Mouse (Mus musculus) heart, embryonic 12.5 days (tissue): ENCODE measurements around the gene Tubg2. TPM values are rescaled to one million over a fixed set of nuclear protein-coding genes. Genes with fewer than 3 reads are reported as not detected.

Experiments used
- ATAC-seq: fragments of 200-750 bp; cut with Nextera tagmentation; 2 replicates; pipeline ENCODE4 v1.8.0; 2017; ENCODE audit warnings: moderate TSS enrichment, moderate library complexity; ENCODE audit not compliant: insufficient number of reproducible peaks, low FRiP score
- H3K27ac ChIP-seq: fragments of 300-500 bp; sonication (generic); 2 replicates; pipeline ENCODE4 v1.5.1; 2016; ENCODE audit warnings: mild to moderate bottlenecking, moderate library complexity; ENCODE audit not compliant: poor library complexity, severe bottlenecking
- H3K27me3 ChIP-seq: fragments of 300-500 bp; sonication (generic); replicated peaks from 2 replicates; pipeline ENCODE4 v1.6.1; 2016; ENCODE audit warnings: mild to moderate bottlenecking, moderate library complexity
- H3K36me3 ChIP-seq: fragments of 300-500 bp; sonication (generic); 2 replicates; pipeline ENCODE4 v1.6.1; 2016; ENCODE audit warnings: mild to moderate bottlenecking, moderate library complexity
- H3K4me1 ChIP-seq: fragments of 300-500 bp; sonication (generic); replicated peaks from 2 replicates; pipeline ENCODE4 v1.6.1; 2016; ENCODE audit warnings: mild to moderate bottlenecking
- H3K4me2 ChIP-seq: fragments of 300-500 bp; sonication (generic); 2 replicates; pipeline ENCODE4 v1.6.1; 2016; ENCODE audit warnings: mild to moderate bottlenecking, moderate library complexity
- H3K4me3 ChIP-seq: fragments of 300-500 bp; sonication (generic); 2 replicates; pipeline ENCODE4 v1.5.1; 2016; ENCODE audit warnings: mild to moderate bottlenecking
- H3K9ac ChIP-seq: fragments of 300-500 bp; sonication (generic); 2 replicates; pipeline ENCODE4 v1.6.1; 2016; ENCODE audit warnings: mild to moderate bottlenecking, moderate library complexity
- H3K9me3 ChIP-seq: fragments of 300-500 bp; sonication (generic); replicated peaks from 2 replicates; pipeline ENCODE4 v1.6.1; 2016; ENCODE audit warnings: mild to moderate bottlenecking, moderate library complexity
- WGBS: fragments of 180-500 bp; shearing (Covaris S2); methylation state at CpG from one replicate; pipeline ENCODE4 v1.1.7; 2016; 5-methylcytosine and 5-hydroxymethylcytosine counted together
- polyA plus RNA-seq: library from polyadenylated mRNA; unstranded; fragments of >200 nt; fragmentation: Nextera tagmentation; extraction: Ambion mirVana; gene quantifications from 2 replicates; pipeline ENCODE4 v1.2.1, GENCODE M21; 2016

Tubg2 gene
- polyA plus RNA-seq, 1 experiment from 2014 or later: 3.6 TPM

DNA sequence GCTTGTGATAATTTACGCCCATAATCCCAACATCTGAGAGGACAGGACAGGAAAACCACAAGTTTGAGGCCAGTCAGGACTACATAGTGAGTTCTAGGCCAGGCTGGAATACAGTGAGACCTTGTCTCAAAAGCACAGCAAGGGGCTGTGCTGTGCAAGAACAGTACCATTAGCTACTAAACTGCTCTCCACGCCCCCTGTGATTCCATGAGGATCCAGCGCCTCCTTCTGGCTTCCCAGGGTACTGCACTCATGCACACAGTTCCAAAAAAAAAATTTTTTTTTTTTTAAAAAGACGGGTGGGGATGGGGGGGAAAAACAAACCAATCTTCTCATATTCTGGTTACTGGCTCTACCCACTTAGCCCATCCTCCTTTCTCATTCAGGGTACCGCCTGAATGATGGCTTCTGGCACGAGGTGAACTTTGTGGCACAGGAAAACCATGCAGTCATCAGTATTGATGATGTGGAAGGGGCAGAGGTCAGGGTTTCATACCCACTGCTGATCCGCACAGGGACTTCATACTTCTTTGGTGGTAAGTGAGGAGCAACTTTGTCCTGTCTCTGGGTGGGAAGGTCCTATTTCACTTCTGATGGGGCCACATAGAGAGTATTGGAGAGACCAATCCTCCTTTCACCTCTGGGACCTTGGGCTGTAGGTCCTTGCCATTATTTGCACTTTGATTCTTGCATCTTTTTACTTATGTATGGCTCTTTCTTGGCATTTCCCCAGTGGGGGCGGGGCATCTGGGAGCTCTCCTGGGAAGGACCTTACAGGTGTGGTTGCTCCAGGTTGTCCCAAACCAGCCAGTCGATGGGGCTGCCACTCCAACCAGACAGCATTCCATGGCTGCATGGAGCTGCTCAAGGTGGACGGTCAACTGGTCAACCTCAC, 25.4 kb downstream of the Tubg2 start:
- no peak for ATAC-seq
- H3K4me1 ChIP-seq: peaks cover 11% of the 10 kb centered on the region

DNA sequence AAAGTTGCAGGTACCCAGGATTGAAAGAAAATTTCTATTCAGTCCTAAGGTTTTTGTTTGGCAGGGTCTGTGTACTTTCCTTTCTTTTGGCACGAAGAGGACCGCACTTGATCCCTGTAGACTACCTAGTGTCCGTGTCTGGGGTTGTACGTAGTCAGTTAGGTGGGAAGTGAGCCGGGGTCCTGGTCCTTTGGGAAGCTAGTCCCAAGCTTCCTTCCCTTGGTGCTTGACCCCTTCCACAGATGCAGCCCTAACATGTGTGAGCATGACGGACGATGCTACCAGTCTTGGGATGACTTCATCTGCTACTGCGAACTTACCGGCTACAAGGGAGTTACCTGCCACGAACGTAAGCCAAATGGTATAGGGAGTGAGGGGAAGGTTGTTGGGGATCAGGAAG, 26.3 kb downstream of the Tubg2 start:
- H3K4me1 ChIP-seq: peaks cover 3% of the 10 kb centered on the region; the same call in 1 of the 2 replicates
- peaks cover 35% of the 10 kb centered on the region for H3K27me3 ChIP-seq
- ATAC-seq: no peak
- H3K4me3 ChIP-seq: no peak overlapping the region
- H3K36me3 ChIP-seq: no peaks in the 10 kb centered on the region; the same call in 1 of the 2 replicates
- 91% methylated on average over 11 of the region's 11 CpGs for WGBS
- H3K9me3 ChIP-seq: no peaks in the 10 kb centered on the region
- no peak overlapping the region for H3K4me2 ChIP-seq
- no peak overlapping the region for H3K9ac ChIP-seq
- no peak overlapping the region for H3K27ac ChIP-seq

More for the DNA sequence above, 25.4 kb downstream of the Tubg2 start:
- H3K9me3 ChIP-seq: no peaks in the 10 kb centered on the region
- no peaks in the 10 kb centered on the region for H3K36me3 ChIP-seq
- no peak overlapping the region for H3K9ac ChIP-seq
- 39% methylated on average over 10 of the region's 10 CpGs for WGBS
- no peak overlapping the region for H3K4me2 ChIP-seq
- peaks cover 42% of the 10 kb centered on the region for H3K27me3 ChIP-seq
- H3K27ac ChIP-seq: no peak overlapping the region
- H3K4me3 ChIP-seq: no peak overlapping the region

DNA sequence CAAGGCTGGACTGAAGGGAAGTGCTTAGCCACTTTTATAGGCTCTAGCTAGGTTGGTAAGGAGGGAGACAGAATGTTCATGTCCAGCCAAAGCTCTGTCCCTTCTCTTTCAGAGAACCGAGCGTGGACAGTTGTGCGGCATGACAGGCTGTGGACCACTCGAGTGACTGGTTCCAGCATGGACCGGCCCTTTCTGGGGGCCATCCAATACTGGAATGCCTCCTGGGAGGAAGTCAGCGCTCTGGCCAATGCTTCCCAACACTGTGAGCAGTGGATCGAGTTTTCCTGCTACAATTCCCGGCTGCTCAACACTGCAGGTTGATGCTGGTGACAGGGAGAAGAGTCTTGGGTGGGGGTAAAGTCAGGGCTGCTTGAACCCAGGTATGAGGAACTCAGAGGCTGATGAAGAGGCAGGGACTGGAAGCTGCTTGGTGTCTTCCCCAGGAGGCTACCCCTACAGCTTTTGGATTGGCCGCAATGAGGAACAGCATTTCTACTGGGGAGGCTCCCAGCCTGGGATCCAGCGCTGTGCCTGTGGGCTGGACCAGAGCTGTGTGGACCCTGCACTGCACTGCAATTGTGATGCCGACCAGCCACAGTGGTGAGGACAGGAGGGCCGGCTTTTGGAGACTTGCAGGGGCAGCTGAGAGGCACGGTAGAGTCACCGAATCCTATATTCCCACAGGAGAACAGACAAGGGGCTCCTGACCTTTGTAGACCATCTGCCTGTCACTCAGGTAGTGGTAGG, 27.2 kb downstream of the Tubg2 start:
- Histone ChIP-seq H3K9ac (no peak overlapping the region), H3K27ac (no peak overlapping the region), H3K4me2 (no peak overlapping the region), H3K4me3 (no peak overlapping the region), H3K9me3 (no peaks in the 10 kb centered on the region), H3K4me1 (no peaks in the 10 kb centered on the region), H3K36me3 (no peaks in the 10 kb centered on the region; the same call in 1 of the 2 replicates), H3K27me3 (peaks cover 25% of the 10 kb centered on the region)
- 69% methylated on average over 14 of the region's 14 CpGs for WGBS
- no peak for ATAC-seq

DNA sequence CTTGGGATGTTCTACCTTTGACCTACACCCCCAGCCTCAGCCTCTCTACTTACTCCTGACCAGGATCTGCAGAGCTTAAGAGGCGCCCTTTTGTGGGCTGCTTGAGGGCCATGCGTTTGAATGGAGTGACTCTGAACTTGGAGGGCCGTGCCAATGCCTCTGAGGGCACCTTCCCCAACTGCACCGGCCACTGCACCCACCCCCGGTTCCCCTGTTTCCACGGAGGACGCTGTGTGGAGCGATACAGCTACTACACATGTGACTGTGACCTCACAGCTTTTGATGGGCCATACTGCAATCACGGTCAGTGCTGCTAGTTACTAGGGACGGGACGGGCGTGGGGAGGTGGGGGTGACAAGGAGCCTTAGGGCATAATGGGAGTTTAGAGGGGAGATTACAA, 29.3 kb downstream of the Tubg2 start:
- Histone ChIP-seq H3K4me1 (peaks cover 14% of the 10 kb centered on the region), H3K4me2 (no peak overlapping the region), H3K36me3 (no peaks in the 10 kb centered on the region; the same call in 1 of the 2 replicates), H3K9ac (no peak overlapping the region), H3K4me3 (no peak overlapping the region), H3K27ac (no peak overlapping the region), H3K9me3 (no peaks in the 10 kb centered on the region), H3K27me3 (0 out of 2 replicates have a peak, but pooled peaks cover 8% of the 10 kb centered on the region)
- 86% methylated on average over 12 of the region's 12 CpGs for WGBS
- no peak for ATAC-seq

DNA sequence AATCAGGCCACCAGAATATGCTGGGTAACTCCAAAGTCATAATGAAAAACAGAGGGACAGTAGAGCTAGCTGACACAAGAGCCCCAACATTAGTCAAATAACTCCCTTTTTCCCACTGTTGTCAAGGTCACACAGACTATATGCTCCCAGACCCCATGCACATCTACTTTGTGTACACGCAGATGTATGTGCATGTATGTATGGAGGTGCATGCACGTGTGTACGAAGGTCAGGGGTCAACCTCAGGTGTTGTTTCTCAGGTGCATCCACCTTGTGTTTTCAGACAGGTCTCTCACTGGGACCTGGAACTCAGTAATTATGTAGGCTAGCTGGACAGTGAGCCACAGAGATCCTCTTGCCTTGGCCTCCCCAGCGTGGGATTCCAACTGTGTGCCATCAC, 29.7 kb downstream of the Tubg2 start:
- WGBS: 89% methylated on average over 4 of the region's 4 CpGs
- Histone ChIP-seq H3K27me3 (0 out of 2 replicates have a peak, but pooled peaks cover 8% of the 10 kb centered on the region), H3K27ac (no peak overlapping the region), H3K4me2 (no peak overlapping the region), H3K9ac (no peak overlapping the region), H3K4me1 (peaks cover 19% of the 10 kb centered on the region), H3K36me3 (no peaks in the 10 kb centered on the region; the same call in 1 of the 2 replicates), H3K9me3 (no peaks in the 10 kb centered on the region), H3K4me3 (no peak overlapping the region)
- no peak for ATAC-seq

DNA sequence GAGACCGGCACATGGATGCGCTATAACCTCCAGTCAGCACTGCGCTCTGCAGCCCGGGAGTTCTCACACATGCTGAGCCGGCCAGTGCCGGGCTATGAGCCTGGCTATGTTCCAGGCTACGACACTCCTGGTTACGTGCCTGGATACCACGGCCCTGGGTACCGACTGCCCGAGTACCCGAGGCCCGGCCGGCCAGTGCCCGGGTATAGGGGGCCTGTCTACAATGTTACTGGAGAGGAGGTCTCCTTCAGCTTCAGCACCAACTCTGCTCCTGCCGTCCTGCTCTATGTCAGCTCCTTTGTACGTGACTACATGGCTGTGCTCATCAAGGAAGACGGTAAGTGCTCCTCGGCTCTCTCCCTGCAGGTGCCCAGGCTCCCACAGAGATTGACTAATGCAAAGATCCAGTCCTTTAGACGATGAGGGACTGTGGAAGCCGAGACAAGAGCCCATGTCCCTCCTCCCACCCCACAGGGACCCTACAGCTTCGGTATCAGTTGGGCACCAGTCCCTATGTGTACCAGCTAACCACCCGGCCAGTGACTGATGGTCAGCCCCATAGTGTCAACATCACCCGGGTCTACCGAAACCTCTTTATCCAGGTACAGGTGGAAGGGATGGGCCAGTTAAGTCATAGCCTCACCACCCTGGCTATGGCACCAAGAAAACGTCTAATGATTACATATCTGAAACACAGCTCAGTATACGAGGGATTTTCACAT, 31.0 kb downstream of the Tubg2 start:
- H3K9me3 ChIP-seq: no peaks in the 10 kb centered on the region
- H3K4me2 ChIP-seq: no peak overlapping the region
- 0 out of 2 replicates have a peak, but pooled peaks cover 8% of the 10 kb centered on the region for H3K27me3 ChIP-seq
- 83% methylated on average over 27 of the region's 27 CpGs for WGBS
- no peak for ATAC-seq
- no peak overlapping the region for H3K27ac ChIP-seq
- H3K9ac ChIP-seq: no peak overlapping the region
- H3K4me1 ChIP-seq: peaks cover 31% of the 10 kb centered on the region
- H3K4me3 ChIP-seq: no peak overlapping the region
- H3K36me3 ChIP-seq: no peaks in the 10 kb centered on the region; the same call in 1 of the 2 replicates

DNA sequence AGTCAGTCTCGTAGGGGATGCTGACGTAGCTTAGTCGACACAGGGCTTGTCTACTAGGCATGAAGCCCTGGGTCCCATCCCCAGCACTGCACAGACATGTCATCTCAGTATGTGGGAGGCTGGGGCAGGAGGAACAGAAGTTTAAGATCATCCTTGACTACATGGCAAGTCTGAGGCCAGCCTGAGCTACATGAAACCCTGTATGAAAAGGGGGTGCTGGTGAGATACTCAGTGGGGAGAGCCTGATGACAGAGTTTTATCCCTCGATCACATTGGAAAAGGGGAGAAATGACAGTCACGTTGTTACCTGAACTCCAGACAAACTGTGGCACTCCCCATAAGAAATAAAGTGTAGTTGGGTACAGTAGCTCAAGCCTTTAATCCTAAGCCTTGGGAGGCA, 31.8 kb downstream of the Tubg2 start:
- Histone ChIP-seq H3K4me3 (no peak overlapping the region), H3K4me1 (peaks cover 34% of the 10 kb centered on the region), H3K27me3 (0 out of 2 replicates have a peak, but pooled peaks cover 8% of the 10 kb centered on the region), H3K9me3 (no peaks in the 10 kb centered on the region), H3K27ac (no peak overlapping the region), H3K36me3 (peaks cover 1% of the 10 kb centered on the region), H3K9ac (no peak overlapping the region), H3K4me2 (no peak overlapping the region)
- ATAC-seq: no peak
- 86% methylated on average over 5 of the region's 5 CpGs for WGBS

DNA sequence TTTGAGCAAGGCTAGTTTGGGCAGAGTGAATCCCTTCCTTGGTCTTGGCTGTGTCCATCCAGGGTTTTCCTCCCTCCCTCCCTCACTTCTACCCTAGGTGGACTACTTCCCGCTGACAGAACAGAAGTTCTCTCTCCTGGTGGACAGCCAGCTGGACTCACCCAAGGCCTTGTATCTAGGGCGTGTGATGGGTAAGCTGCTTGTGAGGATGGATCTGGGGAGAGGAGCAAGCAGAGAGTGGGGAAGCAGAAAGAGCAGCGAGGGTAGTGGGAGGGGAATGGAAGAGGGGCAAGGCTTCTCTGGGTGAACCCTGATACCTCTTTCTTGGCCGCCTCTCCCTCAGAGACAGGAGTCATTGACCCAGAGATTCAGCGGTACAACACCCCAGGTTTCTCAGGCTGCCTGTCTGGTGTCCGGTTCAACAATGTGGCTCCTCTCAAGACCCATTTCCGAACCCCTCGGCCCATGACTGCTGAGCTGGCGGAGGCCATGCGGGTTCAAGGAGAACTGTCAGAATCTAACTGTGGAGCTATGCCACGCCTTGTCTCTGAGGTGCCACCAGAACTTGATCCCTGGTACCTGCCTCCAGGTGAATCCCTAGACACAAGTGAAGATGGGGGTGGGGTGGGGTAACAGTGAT, 32.6 kb downstream of the Tubg2 start:
- WGBS: 78% methylated on average over 11 of the region's 11 CpGs
- no peak overlapping the region for H3K4me2 ChIP-seq
- H3K4me3 ChIP-seq: no peak overlapping the region

DNA sequence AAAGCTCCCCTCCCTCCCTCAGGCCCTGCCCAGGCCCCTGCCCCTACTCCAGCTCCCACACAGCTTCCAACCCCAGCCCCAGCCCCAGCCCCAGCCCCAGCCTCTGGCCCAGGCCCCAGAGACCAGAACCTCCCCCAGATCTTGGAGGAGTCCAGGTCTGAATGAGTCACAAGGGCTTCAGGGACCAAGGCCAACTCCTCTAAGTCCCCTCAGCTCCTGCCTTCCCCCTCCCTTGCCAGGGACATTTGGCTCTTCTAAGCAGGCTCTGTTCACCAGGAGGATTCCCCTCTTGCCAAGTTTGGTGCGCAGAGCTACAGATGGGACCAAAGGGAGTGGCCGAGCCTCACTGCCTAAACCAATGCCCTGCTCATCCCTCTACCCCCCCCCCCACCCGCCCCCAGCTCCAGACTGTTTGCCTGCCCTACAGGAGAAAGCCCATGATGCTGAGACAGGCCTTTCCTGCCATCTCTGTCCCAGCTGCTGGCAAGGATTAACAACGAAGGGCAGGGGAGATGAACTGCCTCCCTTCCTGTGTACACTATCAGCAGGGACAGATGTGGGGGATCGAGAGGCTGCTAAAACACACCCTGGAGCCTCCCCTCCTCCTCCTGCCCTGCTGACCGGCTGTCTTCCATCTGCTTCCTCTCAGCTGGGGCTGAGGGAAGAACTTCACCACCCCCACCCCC, 33.9 kb downstream of the Tubg2 start:
- WGBS: 11% methylated on average over 6 of the region's 6 CpGs
- Histone ChIP-seq H3K36me3 (peaks cover 16% of the 10 kb centered on the region), H3K27me3 (no peaks in the 10 kb centered on the region), H3K9me3 (no peaks in the 10 kb centered on the region), H3K27ac (peak overlapping the region; percentile 81), H3K9ac (peak overlapping the region; percentile 17; the same call in 1 of the 2 replicates), H3K4me1 (peaks cover 49% of the 10 kb centered on the region), H3K4me2 (peak overlapping the region; percentile 13; the same call in 1 of the 2 replicates), H3K4me3 (no peak overlapping the region)
- ATAC-seq: peak; percentile 71

More for the DNA sequence above, 32.6 kb downstream of the Tubg2 start:
- peaks cover 36% of the 10 kb centered on the region for H3K4me1 ChIP-seq
- H3K36me3 ChIP-seq: peaks cover 9% of the 10 kb centered on the region
- H3K27ac ChIP-seq: no peak overlapping the region
- no peak for ATAC-seq
- 0 out of 2 replicates have a peak, but pooled peaks cover 8% of the 10 kb centered on the region for H3K27me3 ChIP-seq
- H3K9ac ChIP-seq: peak overlapping the region; percentile 22; the same call in 1 of the 2 replicates
- no peaks in the 10 kb centered on the region for H3K9me3 ChIP-seq
